Mouse (Mus musculus) frontal cortex, adult 2 months (tissue): Measurements from ENCODE around the gene Mettl17. TPM values are rescaled to one million over a fixed set of nuclear protein-coding genes. Genes with fewer than 3 reads are reported as not detected.

ENCODE experiments used
- DNase-seq, 2 experiments: peaks; one replicate each; pipeline ENCODE4 v3.0.0; 2022; ENCODE audit warnings: low spot score in 1 of 2; ENCODE audit errors: extremely low spot score in 1 of 2
- polyA plus RNA-seq: library from polyadenylated mRNA; depleted of rRNA; stranded (reverse); fragments of >200 nt; gene quantifications from 2 replicates; pipeline ENCODE4 v1.2.3, GENCODE M21; 2012

Mettl17 gene
- polyA plus RNA-seq, 1 experiment, result 53.5 TPM

- no peak for DNase-seq
These were observed 11.4 kb downstream of the Mettl17 start for GRCm38 (mm10) chr14:51896019-51896418.

DNA sequence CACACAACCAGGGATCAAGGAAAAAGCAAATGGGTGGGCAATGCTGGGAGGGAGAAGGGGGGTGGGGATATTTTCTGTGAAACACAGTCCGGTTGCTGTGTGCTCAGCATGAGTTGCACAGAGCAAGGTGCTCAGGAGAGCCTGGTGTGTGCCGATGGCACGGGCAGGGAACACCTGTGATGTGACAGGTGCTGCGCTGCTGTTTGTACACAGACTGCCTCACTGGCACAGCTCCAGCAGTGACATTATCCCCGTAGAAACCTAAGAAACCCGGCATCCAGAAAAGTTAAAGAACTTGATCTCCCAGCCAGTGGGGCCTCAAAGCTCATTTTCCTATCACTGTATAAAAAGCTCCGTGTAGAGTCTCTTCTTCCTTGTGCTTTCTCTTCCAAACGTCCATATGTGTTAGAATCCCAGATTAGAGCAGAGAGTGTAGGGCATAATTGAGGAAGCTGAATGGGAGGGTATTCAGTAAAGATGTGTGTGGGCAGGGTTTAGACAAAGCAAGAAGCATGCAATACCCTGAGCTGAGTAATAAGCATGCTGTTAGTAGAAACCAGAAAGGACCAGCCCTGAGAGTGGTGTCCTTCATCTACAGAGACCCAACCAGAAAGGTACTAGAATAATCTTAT, 12.0 kb downstream of the Mettl17 start:
- no peak for DNase-seq

GRCm38 (mm10) chr14:51899351-51899750, 14.7 kb downstream of the Mettl17 start:
- no peak for DNase-seq

DNA sequence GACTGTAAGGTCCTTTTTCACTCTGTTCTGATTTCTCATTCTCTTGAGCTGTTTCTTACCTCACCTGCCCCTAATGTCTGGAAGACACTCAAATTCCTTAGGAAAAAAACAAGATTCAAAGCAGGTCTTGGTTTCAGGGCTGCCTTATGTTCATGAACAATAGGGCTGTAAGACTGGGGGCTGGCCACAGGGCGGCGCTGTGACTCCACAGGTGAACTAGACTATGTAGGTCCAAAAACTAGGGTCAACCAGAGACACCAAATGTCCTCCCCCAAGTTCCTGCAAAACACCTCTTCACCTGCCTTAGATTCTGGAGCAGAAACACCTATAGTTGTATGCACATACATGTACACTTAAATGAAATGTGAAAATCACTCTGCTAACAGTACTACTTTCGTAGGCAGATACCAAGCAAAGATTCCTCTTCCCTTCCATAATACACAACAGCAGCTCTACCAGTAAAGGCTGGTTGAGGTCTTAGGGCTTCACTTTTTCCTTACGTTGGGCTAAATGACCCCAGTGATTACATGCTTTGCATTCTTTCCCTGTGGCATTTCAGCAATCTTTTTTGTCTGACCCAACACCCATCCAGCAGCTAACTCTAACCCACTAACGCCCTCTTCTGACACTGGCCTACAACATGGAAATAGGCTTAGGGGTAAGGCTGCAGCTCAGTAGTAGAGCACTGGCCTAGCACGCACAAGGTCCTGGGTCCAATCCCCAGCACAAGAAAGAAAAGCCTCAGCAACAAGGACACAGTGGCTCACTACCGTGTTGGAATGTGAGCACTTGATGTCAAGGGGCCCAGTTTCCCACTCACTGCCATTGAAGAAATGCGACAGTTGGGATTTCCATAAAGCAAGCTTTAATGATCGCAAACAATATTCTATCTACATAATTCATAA, 18.4 kb downstream of the Mettl17 start:
- peak in 1 of 2 experiments; percentile 84 for DNase-seq

DNA sequence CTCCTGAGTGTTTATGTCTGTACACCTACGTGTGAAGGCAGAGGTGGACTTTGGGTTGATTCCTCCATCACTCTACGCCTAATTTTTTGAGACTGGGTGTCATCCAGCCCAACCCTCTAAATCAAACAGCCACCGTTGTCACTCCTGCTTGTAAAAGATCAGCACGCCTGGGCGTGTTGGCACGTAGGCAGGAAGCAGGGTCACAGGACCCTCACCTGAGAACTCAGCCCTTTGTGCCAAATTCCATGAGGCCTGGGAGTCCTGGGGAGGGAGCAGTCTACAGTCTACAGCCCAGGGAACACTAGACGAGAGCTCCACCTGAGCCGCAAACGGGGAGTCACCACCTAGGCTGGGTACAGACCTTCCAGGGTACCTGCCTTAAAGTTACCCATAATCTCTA, 19.1 kb downstream of the Mettl17 start:
- no peak for DNase-seq

GRCm38 (mm10) chr14:51904706-51905105, 20.1 kb downstream of the Mettl17 start:
- no peak for DNase-seq

- DNase-seq, result no peak
These were observed 21.5 kb downstream of the Mettl17 start for GRCm38 (mm10) chr14:51906102-51906501.

- DNase-seq, result no peak
These were observed 26.7 kb downstream of the Mettl17 start for GRCm38 (mm10) chr14:51911301-51911700.

- DNase-seq, result no peak
These were observed 27.9 kb downstream of the Mettl17 start for GRCm38 (mm10) chr14:51912391-51913061.

GRCm38 (mm10) chr14:51913062-51913959, 28.7 kb downstream of the Mettl17 start:
- DNase-seq, result peak; percentile 38 to 65

DNA sequence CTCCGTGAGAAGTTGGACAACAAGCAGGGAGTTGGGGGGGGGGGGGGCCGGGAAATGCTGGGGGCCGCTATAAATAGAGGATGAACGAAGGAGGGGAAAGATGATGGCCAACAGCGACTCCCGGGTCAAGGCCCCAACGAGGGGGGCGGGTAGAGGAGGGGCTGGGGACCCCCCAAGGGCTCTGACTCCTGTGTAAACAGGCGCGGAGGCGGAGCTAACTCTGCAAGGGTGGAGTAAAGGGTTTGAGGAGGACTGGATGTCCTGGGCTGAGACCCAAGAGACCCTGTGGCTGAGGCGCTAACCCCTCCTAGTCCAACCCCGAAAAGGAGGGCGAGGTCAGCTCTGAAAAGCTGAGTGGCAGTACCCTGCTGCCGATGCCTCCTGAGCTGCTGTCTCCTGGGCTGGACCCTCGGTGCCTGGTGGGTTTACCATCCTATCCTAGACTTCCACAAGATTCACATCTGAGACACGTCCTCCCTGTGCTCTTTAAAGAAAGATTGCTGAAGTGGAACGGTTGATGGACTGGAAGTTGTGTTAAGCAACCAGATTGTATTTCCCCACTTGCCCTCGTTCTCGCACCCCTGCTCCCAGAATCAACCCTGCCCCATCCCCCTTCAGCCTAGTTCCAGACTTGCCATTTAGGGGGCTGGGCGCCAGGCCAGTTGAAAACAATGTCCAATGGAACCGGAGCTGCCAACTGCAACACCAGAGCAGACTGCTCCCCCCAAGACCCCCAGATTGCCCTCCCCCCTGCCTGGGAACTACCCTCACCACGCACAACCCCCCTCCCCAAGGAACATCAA, 29.5 kb downstream of the Mettl17 start, which contains the start of gene Ndrg2:
Ndrg2 (minus strand) TSS at position 199 of the 803 bp plus-strand sequence.
- DNase-seq, result peak; percentile 69 to 75

DNA sequence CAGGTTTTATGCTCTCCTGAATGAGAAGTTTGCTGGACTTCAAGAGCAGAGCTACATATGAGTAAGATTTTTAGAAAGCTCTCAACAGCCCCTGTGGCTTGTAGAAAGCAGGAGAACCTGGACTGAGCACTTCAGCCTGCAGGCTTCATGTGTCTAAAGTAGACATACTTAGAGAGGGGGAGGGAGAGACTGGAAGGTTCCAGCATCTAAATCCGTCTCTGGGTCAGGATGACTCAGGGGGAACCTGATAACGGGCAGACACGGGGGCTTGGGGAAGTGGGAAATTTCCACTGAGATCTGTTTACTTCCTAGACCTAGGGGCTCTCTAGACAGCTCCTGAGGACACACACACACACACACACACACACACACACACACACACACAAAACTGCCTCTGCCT, 30.4 kb downstream of the Mettl17 start:
- DNase-seq, result no peak

- DNase-seq, result no peak
These were observed 31.9 kb downstream of the Mettl17 start for GRCm38 (mm10) chr14:51916539-51916938.

GRCm38 (mm10) chr14:51918125-51918524, 33.5 kb downstream of the Mettl17 start, which contains the start of gene Tppp2:
Gene Tppp2, plus strand, starts transcription at chr14:51918425.
- DNase-seq, result no peak

DNA sequence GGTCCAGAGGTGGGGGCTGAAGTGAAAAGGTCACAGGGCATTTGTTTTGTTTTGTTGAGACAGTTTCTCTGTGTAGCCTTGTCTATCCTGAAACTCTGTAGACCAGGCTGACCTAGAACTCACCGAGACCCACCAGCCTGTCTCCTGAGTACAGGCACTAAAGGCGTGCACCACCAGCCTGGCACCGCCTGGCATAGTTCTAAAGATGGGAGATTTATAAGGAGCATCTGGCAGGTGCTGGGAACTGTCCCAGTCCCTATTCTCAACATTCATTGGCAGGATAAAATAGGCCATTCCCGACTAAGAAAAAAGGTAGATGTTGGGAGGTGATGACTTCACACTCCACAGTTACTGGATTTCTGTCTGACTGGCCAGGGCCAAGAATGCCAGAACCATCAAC, 34.3 kb downstream of the Mettl17 start:
- DNase-seq, result no peak

GRCm38 (mm10) chr14:51921759-51922570, 37.3 kb downstream of the Mettl17 start:
- peak; percentile 52 to 59 for DNase-seq

- DNase-seq, result no peak
These were observed 37.9 kb downstream of the Mettl17 start, which contains the start of gene Rnase13 for GRCm38 (mm10) chr14:51922571-51922865. Gene Rnase13, minus strand, starts transcription at chr14:51922773.

- no peak for DNase-seq
These were observed 38.3 kb downstream of the Mettl17 start for GRCm38 (mm10) chr14:51922910-51923309.

GRCm38 (mm10) chr14:51923492-51923891, 38.9 kb downstream of the Mettl17 start:
- DNase-seq, result no peak
